Mouse (Mus musculus) G1E (cell line): ENCODE data around the gene Cntn2. TPM values are rescaled to one million over a fixed set of nuclear protein-coding genes. Genes with fewer than 3 reads are reported as not detected.
"Not testable (repeated sequence)": the region's sequence is repeated elsewhere in the genome, so short reads cannot be mapped to it uniquely, and the experiment has no call there.

Source experiments
- ATAC-seq: 2 replicates; pipeline ENCODE4 v1.8.0; 2016; ENCODE audit warnings: mild to moderate bottlenecking; ENCODE audit not compliant: insufficient number of reproducible peaks, poor library complexity, low FRiP score, severe bottlenecking; ENCODE audit errors: extremely low read depth
- DNase-seq: peaks from one replicate; pipeline ENCODE4 v3.0.0; 2012; ENCODE audit warnings: low spot score
- H3K27me3 ChIP-seq: 2 replicates; pipeline ENCODE4 v1.6.1; 2012; ENCODE audit warnings: mild to moderate bottlenecking, low read length, inconsistent platforms; ENCODE audit not compliant: insufficient read depth
- H3K36me3 ChIP-seq: replicated peaks from 2 replicates; pipeline ENCODE3; 2012; ENCODE audit warnings: mild to moderate bottlenecking, inconsistent platforms
- H3K4me1 ChIP-seq: 2 replicates; pipeline ENCODE4 v1.6.1; 2012; ENCODE audit warnings: low read depth, low read length, inconsistent platforms, mixed read lengths; ENCODE audit not compliant: insufficient read depth
- H3K4me3 ChIP-seq: 2 replicates; pipeline ENCODE4 v1.5.1; 2012; ENCODE audit warnings: low read depth, mild to moderate bottlenecking, inconsistent platforms, low read length, moderate library complexity, mixed read lengths
- H3K9me3 ChIP-seq: replicated peaks from 2 replicates; pipeline ENCODE4 v1.6.1; 2012; ENCODE audit warnings: inconsistent platforms
- CTCF ChIP-seq: IDR thresholded peaks from 2 replicates; pipeline ENCODE4 v1.5.1; 2012; ENCODE audit warnings: low read depth, low read length, inconsistent platforms, mixed read lengths
- GATA1 ChIP-seq: IDR thresholded peaks from 2 replicates; pipeline ENCODE4 v1.6.1; 2012; ENCODE audit warnings: borderline replicate concordance, low read length, inconsistent platforms, mixed read lengths
- GATA2 ChIP-seq: IDR thresholded peaks from 2 replicates; pipeline ENCODE4 v1.6.1; 2012; ENCODE audit warnings: low read depth, low read length, inconsistent platforms, borderline replicate concordance
- POLR2AphosphoS5 ChIP-seq: IDR thresholded peaks from 2 replicates; pipeline ENCODE4 v1.6.1; 2012; ENCODE audit warnings: low read depth, low read length, inconsistent platforms; ENCODE audit not compliant: insufficient replicate concordance
- TAL1 ChIP-seq: conservative IDR thresholded peaks from 2 replicates; pipeline ENCODE4 v1.6.1; 2012; ENCODE audit warnings: low read depth, low read length, inconsistent platforms, mixed read lengths
- polyA plus RNA-seq: library from polyadenylated mRNA; stranded (reverse); fragments of >175 nt; gene quantifications from 2 replicates; pipeline ENCODE4 v1.2.3, GENCODE M21; 2012
- total RNA-seq, 2 experiments: library from RNA; stranded (forward) in 1 of 2; stranded (reverse) in 1 of 2; fragments of 200-1000 nt in 1 of 2; fragments of >200 nt in 1 of 2; fragmentation: Nextera tagmentation in 1 of 2; gene quantifications; 2 replicates each; pipeline ENCODE4 v1.2.3; 2014 to 2017

The Cntn2 gene
- total and polyA plus RNA-seq, 3 experiments = 0.33 TPM; not detected in 2

DNA sequence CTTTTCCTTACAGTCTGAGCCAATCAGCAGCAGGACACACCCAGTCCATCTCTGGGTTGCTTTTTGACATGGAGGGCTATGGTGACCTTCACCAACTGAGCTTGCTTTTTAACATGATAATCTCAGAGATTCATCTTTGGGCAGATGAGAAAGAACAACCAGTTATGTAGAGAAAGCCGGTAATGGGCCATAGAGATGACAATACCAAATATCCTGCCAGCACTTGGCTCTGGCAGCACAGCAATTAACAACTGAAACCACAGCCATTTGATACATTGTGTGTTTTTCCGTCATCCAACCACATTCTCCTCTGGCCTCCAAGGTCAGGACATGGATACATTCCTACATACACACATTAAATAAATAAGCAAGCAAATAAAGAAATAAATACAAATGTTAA is 72.0 kb downstream of the Cntn2 start:
- TF ChIP-seq CTCF = no peak
- no peak for TF ChIP-seq GATA1
- TF ChIP-seq TAL1 = no peak
- no peak for TF ChIP-seq GATA2
- TF ChIP-seq POLR2AphosphoS5 = no peak
- H3K4me1 ChIP-seq = peaks cover 9% of the 10 kb centered on the region
- no peak overlapping the region for H3K4me3 ChIP-seq
- no peak for ATAC-seq
- no peaks in the 10 kb centered on the region for H3K27me3 ChIP-seq
- no peaks in the 10 kb centered on the region for H3K9me3 ChIP-seq
- no peak for DNase-seq
- H3K36me3 ChIP-seq = peaks cover 50% of the 10 kb centered on the region

DNA sequence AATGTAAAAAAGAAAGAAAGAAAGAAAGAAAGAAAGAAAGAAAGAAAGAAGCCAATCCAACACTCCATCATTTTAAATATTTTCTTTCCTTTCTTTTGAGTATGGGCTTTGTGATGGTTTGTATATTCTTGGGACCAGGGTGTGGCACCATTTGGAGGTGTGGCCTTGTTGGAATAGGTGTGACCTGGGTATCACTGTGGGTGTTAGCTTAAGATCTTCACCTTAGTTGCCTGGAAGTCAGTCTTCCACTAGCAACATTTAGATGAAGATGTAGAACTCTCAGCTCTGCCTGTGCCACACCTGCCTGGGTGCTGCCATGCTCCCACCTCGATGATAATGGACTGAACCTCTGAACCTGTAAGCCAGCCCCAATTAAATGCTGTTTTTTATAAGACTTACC is 73.0 kb downstream of the Cntn2 start:
- not testable (repeated sequence) for H3K9me3 ChIP-seq, H3K4me3 ChIP-seq, H3K27me3 ChIP-seq, ATAC-seq, DNase-seq, H3K4me1 ChIP-seq
- H3K36me3 ChIP-seq = peaks cover 60% of the 10 kb centered on the region

DNA sequence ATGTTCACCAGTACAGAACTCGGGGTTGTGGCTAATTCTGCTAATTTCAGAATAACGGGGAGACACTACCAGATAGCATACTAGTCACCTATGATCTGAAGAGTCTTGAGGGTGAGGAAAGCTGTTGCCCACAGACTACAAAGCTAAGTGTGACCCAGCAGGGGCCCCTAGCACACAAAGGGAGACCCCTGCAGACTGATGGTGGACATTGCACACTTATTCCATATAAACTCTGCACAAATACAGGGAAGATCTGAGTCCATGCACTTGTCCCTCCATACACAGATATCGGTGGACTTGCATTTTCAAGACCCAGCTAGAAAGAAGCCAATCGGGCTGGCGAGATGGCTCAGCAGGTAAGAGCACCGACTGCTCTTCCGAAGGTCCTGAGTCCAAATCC is 73.5 kb downstream of the Cntn2 start:
- no peak for ATAC-seq

DNA sequence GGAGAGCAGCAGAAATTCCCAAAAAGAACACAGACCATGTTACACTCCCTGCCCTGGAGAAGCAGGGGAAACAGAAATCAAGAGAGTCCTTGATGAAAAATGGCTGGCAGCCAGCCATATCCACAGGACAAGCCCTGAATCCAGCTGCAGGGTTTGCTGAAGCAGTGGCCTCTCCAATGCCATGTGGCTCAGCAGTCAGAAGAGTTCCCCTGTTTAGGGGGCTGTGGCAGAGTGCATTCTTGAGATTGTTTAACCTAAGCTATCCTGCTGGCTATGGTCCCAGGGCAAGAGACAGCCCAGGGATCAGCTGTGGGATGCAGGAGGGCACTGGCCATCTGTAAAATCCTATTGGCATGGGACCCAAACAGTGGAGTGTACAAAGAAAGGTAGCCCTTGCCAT is 74.1 kb downstream of the Cntn2 start:
- H3K27me3 ChIP-seq = no peaks in the 10 kb centered on the region
- no peak overlapping the region for H3K4me3 ChIP-seq
- H3K36me3 ChIP-seq = peaks cover 67% of the 10 kb centered on the region
- TF ChIP-seq CTCF (no peak), GATA2 (no peak), POLR2AphosphoS5 (no peak), TAL1 (no peak), GATA1 (no peak)
- H3K4me1 ChIP-seq = no peaks in the 10 kb centered on the region; the same call in 1 of the 2 replicates
- no peak for ATAC-seq
- no peak for DNase-seq
- H3K9me3 ChIP-seq = no peaks in the 10 kb centered on the region

More for the DNA sequence above, 73.5 kb downstream of the Cntn2 start:
- DNase-seq = no peak
- H3K4me3 ChIP-seq = no peak overlapping the region
- H3K36me3 ChIP-seq = peaks cover 63% of the 10 kb centered on the region
- H3K4me1 ChIP-seq = peaks cover under 1% of the 10 kb centered on the region; the same call in 1 of the 2 replicates
- no peaks in the 10 kb centered on the region for H3K9me3 ChIP-seq
- H3K27me3 ChIP-seq = no peaks in the 10 kb centered on the region
- TF ChIP-seq GATA1 (no peak), TAL1 (no peak), CTCF (no peak), GATA2 (no peak), POLR2AphosphoS5 (no peak)

DNA sequence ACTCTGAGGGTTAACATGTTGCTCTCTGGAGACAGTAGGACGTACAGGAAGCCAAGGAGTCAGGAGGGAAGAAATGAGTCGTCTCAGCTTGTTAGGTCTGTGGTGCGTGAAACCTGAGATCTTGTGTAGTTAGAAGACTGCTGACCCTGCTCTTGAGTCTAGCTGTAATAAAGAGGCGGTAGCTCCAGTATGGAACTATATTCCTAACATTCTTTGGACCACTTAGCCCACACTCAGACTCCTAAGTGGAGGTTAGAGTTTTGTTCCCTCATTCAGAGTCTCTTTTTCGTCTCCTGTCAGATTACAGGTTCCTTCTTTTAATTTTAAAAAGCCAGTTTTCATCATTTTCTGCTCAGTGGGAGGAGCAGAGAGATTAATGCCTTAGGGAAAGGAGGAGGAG is 78.4 kb downstream of the Cntn2 start:
- TF ChIP-seq GATA1 = no peak
- no peak for TF ChIP-seq CTCF
- no peak for TF ChIP-seq POLR2AphosphoS5
- no peak for TF ChIP-seq GATA2
- TF ChIP-seq TAL1 = no peak
- Histone ChIP-seq H3K27me3 (no peaks in the 10 kb centered on the region), H3K4me3 (no peak overlapping the region), H3K36me3 (peaks cover 74% of the 10 kb centered on the region), H3K9me3 (no peaks in the 10 kb centered on the region), H3K4me1 (no peaks in the 10 kb centered on the region)
- DNase-seq (no peak), ATAC-seq (no peak)

Other genes starting within 250 kb of the Cntn2 start
- not detected in 2 replicates for gene Klhdc8a, start 244.6 kb downstream of the Cntn2 start, total RNA-seq (2014; fragmentation: Nextera tagmentation)
- gene Klhdc8a, start 244.6 kb downstream of the Cntn2 start, total RNA-seq (2017) = 0.06 and 0.11 TPM in 2 replicates
- not detected in 2 replicates for gene Klhdc8a, start 244.6 kb downstream of the Cntn2 start, polyA plus RNA-seq
- not detected in 2 replicates for gene Nuak2, start 227.1 kb downstream of the Cntn2 start, total RNA-seq (2014; fragmentation: Nextera tagmentation)
- 0.17 and 0.33 TPM in 2 replicates for gene Nuak2, start 227.1 kb downstream of the Cntn2 start, total RNA-seq (2017)
- 0.02 TPM in 1 of 2 replicates, not detected in the other for gene Nuak2, start 227.1 kb downstream of the Cntn2 start, polyA plus RNA-seq
- 11.8 and 99.6 TPM in 2 replicates for gene Tmcc2, start 152.0 kb downstream of the Cntn2 start, total RNA-seq (2014; fragmentation: Nextera tagmentation)
- 6.7 and 7.9 TPM in 2 replicates for gene Tmcc2, start 152.0 kb downstream of the Cntn2 start, total RNA-seq (2017)
- 14.9 and 18.3 TPM in 2 replicates for gene Tmcc2, start 152.0 kb downstream of the Cntn2 start, polyA plus RNA-seq
- 22.7 and 24.8 TPM in 2 replicates for gene Dstyk, start 125.7 kb downstream of the Cntn2 start, total RNA-seq (2014; fragmentation: Nextera tagmentation)
- 18.5 and 19.0 TPM in 2 replicates for gene Dstyk, start 125.7 kb downstream of the Cntn2 start, total RNA-seq (2017)
- 2.3 and 2.9 TPM in 2 replicates for gene Dstyk, start 125.7 kb downstream of the Cntn2 start, polyA plus RNA-seq
- gene Rbbp5, start 65.9 kb downstream of the Cntn2 start, total RNA-seq (2014; fragmentation: Nextera tagmentation) = 134 and 147 TPM in 2 replicates
- gene Rbbp5, start 65.9 kb downstream of the Cntn2 start, total RNA-seq (2017) = 89.9 and 93.4 TPM in 2 replicates
- 9.8 and 10.8 TPM in 2 replicates for gene Rbbp5, start 65.9 kb downstream of the Cntn2 start, polyA plus RNA-seq
- 13.1 and 16.4 TPM in 2 replicates for gene Tmem81, start 37.0 kb downstream of the Cntn2 start, total RNA-seq (2014; fragmentation: Nextera tagmentation)
- 8.9 and 9.9 TPM in 2 replicates for gene Tmem81, start 37.0 kb downstream of the Cntn2 start, total RNA-seq (2017)
- 0.70 and 0.95 TPM in 2 replicates for gene Tmem81, start 37.0 kb downstream of the Cntn2 start, polyA plus RNA-seq
- gene Nfasc, start 198.5 kb upstream of the Cntn2 start, total RNA-seq (2014; fragmentation: Nextera tagmentation) = not detected in 2 replicates
- 0.22 and 0.52 TPM in 2 replicates for gene Nfasc, start 198.5 kb upstream of the Cntn2 start, total RNA-seq (2017)
- not detected in 2 replicates for gene Nfasc, start 198.5 kb upstream of the Cntn2 start, polyA plus RNA-seq